Mouse (Mus musculus) brown adipose tissue, adult 24 weeks (tissue): Measurements from ENCODE around the gene Socs1. TPM values are rescaled to one million over a fixed set of nuclear protein-coding genes. Genes with fewer than 3 reads are reported as not detected.

Experiments
- H3K27ac ChIP-seq: fragments of 200-500 bp; replicated peaks from 2 replicates; pipeline ENCODE4 v1.5.1; 2012; ENCODE audit warnings: low read depth, mild to moderate bottlenecking, low read length
- H3K4me1 ChIP-seq: fragments of 200-500 bp; 2 replicates; pipeline ENCODE4 v1.6.1; 2012; ENCODE audit warnings: low read length, mixed read lengths; ENCODE audit not compliant: control insufficient read depth, insufficient read depth, insufficient read length
- H3K4me3 ChIP-seq: fragments of 200-500 bp; 2 replicates; pipeline ENCODE4 v1.5.1; 2012; ENCODE audit warnings: low read depth, mild to moderate bottlenecking, low read length, moderate library complexity; ENCODE audit not compliant: insufficient read depth
- polyA plus RNA-seq: library from polyadenylated mRNA; stranded (reverse); fragments of >200 nt; gene quantifications from 2 replicates; pipeline ENCODE4 v1.2.4, GENCODE M21; 2012; ENCODE audit not compliant: missing spikeins, insufficient read depth, insufficient read length

Gene Socs1
- polyA plus RNA-seq, 1 experiment, result not detected

GRCm38 (mm10) chr16:10761182-10761581 lies 24.2 kb downstream of the Socs1 start:
- peaks cover 5% of the 10 kb centered on the region for H3K4me1 ChIP-seq
- H3K4me3 ChIP-seq, result no peak overlapping the region
- no peak overlapping the region for H3K27ac ChIP-seq

DNA sequence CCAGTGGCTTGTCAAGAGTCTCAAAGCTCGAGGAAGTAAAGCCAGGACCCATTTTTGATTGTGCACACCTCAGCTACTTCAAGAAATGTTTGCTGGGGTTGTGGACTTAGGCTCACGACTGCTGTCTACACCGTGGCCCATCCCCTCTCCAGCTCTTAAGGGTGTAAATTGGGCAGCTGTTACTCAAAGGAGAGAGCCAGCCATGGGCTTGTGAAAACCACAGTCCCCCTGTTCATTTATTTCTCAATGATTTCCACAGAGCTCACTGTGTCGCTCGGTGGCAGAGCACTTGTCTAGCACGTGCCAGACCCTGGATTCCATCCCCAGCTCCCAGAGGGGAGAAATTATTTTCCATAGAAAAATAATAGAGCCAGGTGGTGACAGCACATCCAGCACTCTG lies 29.2 kb downstream of the Socs1 start:
- H3K27ac ChIP-seq, result no peak overlapping the region

GRCm38 (mm10) chr16:10754521-10755296 lies 30.6 kb downstream of the Socs1 start:
- Histone ChIP-seq H3K27ac (no peak overlapping the region), H3K4me3 (no peak overlapping the region), H3K4me1 (no peaks in the 10 kb centered on the region)

More for the DNA sequence above, 29.2 kb downstream of the Socs1 start:
- H3K4me1 ChIP-seq, result peaks cover 2% of the 10 kb centered on the region; the same call in 1 of the 2 replicates
- H3K4me3 ChIP-seq, result no peak overlapping the region

DNA sequence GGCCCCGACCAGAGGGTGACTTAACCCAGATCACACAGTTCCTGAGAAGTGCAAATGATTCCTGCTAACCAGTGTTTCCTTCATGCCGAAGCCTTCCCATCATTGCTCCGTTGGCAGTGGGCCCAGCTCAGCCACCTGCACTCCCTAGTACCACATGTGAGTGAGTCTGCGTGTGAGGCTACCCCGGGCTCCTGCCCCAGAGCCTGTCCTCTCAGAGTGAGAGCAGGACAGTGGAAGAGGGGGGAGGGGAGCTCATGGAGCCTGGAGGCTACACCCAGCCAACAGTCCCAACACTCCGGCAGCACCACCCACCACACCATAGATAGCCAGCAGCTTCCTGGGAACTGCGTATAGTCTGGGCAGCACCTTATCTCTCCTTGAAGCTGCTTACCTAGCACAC lies 35.5 kb downstream of the Socs1 start:
- Histone ChIP-seq H3K27ac (no peak overlapping the region), H3K4me1 (no peaks in the 10 kb centered on the region), H3K4me3 (no peak overlapping the region)

DNA sequence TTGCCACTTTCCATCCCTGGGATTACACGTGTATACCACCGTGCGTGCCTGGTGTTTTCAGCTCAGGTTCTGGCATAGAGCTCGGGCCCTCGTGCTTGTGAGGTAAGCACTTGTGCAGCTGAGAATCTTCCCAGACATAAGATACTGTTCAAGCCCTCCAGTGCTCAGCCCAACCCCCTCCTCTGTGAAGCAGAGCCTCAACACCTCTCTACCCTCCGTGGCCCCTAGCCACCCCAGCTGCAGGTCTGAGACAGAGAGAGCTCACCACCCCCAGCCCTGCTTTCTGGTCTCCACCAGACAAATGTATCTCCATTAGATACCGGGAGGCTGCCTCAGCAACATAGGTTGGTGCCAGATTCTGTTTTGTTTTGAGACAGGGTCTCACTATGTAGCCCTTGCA lies 36.1 kb downstream of the Socs1 start:
- Histone ChIP-seq H3K4me1 (no peaks in the 10 kb centered on the region), H3K27ac (no peak overlapping the region), H3K4me3 (no peak overlapping the region)

- Histone ChIP-seq H3K4me1 (peaks cover 26% of the 10 kb centered on the region), H3K27ac (peak overlapping the region; percentile 59), H3K4me3 (no peak overlapping the region)
These were observed 44.3 kb downstream of the Socs1 start for GRCm38 (mm10) chr16:10741082-10741481.

- no peak overlapping the region for H3K4me3 ChIP-seq
- peaks cover 26% of the 10 kb centered on the region for H3K4me1 ChIP-seq
- H3K27ac ChIP-seq, result peak overlapping the region; percentile 59
These were observed 45.4 kb downstream of the Socs1 start for GRCm38 (mm10) chr16:10739854-10740398.

- peak overlapping the region; percentile 89 for H3K27ac ChIP-seq
These were observed 46.5 kb downstream of the Socs1 start for GRCm38 (mm10) chr16:10738866-10739265.

DNA sequence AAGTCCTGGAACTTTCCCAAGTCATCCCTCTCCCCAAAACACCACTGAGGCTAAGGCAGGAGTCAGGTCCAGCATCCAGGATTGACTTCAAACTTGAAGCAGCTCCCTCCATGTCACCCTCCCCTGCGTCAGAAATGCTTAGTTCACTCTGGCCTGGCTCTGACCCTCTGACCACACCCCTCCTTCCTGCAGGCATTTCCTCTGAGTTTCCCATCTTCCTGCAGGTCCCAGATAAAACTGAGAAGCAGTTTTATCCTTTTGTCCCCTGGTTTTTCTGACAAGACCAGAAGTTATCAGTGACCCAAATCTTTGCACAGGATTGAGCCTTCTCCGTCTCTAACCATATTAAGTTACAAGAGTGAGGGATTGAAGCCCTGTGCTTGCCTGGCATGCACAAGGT lies 47.8 kb downstream of the Socs1 start:
- Histone ChIP-seq H3K4me1 (peaks cover 26% of the 10 kb centered on the region), H3K27ac (peak overlapping the region; percentile 89), H3K4me3 (no peak overlapping the region)

More at GRCm38 (mm10) chr16:10738866-10739265, 46.5 kb downstream of the Socs1 start:
- H3K4me1 ChIP-seq, result peaks cover 26% of the 10 kb centered on the region
- no peak overlapping the region for H3K4me3 ChIP-seq

DNA sequence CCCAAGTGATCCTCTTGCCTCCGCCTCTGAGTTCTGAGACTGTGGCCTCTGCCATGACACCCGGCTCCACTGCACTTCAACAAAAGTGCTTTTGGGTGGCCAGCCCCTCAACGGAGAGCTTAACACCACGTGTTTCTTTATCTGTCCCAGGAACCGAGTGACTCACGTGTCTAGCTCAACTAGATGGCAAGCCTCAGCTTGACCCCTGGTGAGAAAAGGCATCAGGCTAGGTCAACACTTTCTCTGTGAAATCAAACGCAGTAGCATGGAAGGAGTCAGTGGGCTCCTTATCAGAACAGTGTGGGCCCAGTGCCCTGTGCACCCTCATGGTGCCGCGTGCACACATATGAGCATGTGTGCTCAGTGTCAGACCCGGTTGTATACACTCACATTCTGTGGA lies 49.0 kb downstream of the Socs1 start:
- Histone ChIP-seq H3K4me3 (no peak overlapping the region), H3K4me1 (peaks cover 28% of the 10 kb centered on the region), H3K27ac (0 out of 2 replicates have a peak overlapping the region, but pooled peaks have one; percentile 87)

DNA sequence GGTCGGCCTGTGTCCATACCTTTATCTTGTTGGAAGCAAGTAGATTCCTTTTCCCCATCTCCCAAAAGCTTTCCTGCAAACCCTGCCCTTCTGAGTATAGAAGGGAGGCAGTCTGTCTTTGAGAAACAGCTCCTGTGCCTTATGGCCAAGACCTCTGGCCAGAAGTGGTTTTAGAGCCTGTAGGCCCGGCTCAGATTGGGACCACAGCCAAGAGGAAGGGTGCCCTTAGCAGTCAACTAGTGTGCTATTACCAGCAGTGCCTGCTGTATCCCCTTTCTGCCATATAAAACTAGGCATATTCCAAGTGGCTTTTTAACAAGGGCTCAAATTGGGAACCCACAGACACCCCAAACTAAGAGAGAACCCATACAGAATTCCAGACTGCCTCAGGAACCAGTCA lies 49.6 kb downstream of the Socs1 start:
- Histone ChIP-seq H3K27ac (no peak overlapping the region), H3K4me3 (no peak overlapping the region), H3K4me1 (peaks cover 27% of the 10 kb centered on the region)

DNA sequence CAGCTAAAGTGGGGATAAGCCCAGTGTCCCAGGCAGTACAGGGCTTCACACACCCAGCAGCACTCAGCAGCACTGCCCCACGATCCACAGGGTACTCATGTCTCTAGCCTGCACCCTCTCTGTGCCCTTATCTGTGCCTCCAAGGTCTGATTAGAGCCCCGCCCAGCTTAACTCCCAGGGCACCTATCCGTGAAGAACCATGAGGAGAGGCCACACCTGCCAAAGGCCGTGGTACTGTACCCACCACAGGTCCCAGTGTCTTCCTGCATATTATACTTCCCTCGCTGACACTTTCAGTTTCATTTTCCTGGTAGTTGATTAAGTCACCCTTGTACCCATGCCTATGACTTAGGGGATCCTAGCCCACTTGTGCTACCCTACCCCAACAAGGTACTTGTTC lies 52.9 kb downstream of the Socs1 start:
- Histone ChIP-seq H3K4me3 (no peak overlapping the region), H3K27ac (no peak overlapping the region), H3K4me1 (peaks cover 9% of the 10 kb centered on the region)

Other genes with a start within 250 kb of the Socs1 start
- gene Dexi, start 242.5 kb downstream of the Socs1 start, polyA plus RNA-seq, result 12.4 and 13.4 TPM in 2 replicates
- 25.4 and 29.0 TPM in 2 replicates for gene Clec16a, start 240.2 kb downstream of the Socs1 start, polyA plus RNA-seq
- not detected in 2 replicates for gene Tnp2, start 3.1 kb upstream of the Socs1 start, polyA plus RNA-seq
- not detected in 2 replicates for gene Prm3, start 5.4 kb upstream of the Socs1 start, polyA plus RNA-seq
- not detected in 2 replicates for gene Prm2, start 10.6 kb upstream of the Socs1 start, polyA plus RNA-seq
- not detected in 2 replicates for gene Prm1, start 20.3 kb upstream of the Socs1 start, polyA plus RNA-seq
- gene Gm11172, start 27.4 kb upstream of the Socs1 start, polyA plus RNA-seq, result not detected in 2 replicates
- gene Rmi2, start 49.5 kb upstream of the Socs1 start, polyA plus RNA-seq, result not detected in 2 replicates